Mouse (Mus musculus) frontal cortex, postnatal 10 days (tissue): Measurements from ENCODE around the gene Hypm.

Source experiments
- DNase-seq, 2 experiments: peaks; one replicate each; pipeline ENCODE4 v3.0.0; 2022; ENCODE audit warnings: low spot score in 2 of 2, mixed read lengths in 1 of 2

Hypm gene

GRCm38 (mm10) chrX:9846628-9847027 is at the start of gene Hypm:
Gene Hypm (plus strand): TSS chrX:9846928.
- DNase-seq: no peak

GRCm38 (mm10) chrX:9810101-9810500 is 36.6 kb upstream of the Hypm start:
- DNase-seq: no peak

GRCm38 (mm10) chrX:9812469-9812868 is 34.3 kb upstream of the Hypm start:
- DNase-seq: no peak

- DNase-seq: no peak
Observed at GRCm38 (mm10) chrX:9834779-9835178, 11.9 kb upstream of the Hypm start.

- DNase-seq: no peak
Observed at GRCm38 (mm10) chrX:9849403-9849802, 2.7 kb downstream of the Hypm start, which contains the start of gene H2al3. Gene H2al3 (plus strand): TSS chrX:9849703.

GRCm38 (mm10) chrX:9861859-9862258 is 15.1 kb downstream of the Hypm start:
- no peak for DNase-seq

- DNase-seq: no peak
Observed at GRCm38 (mm10) chrX:9875519-9875918, 28.8 kb downstream of the Hypm start.

GRCm38 (mm10) chrX:9885322-9885721 is 38.6 kb downstream of the Hypm start, which contains the start of gene Sytl5:
Gene Sytl5 (plus strand): TSS chrX:9885622.
- no peak for DNase-seq
